Mouse (Mus musculus): ENCODE measurements around the gene Rp9.
A peak's percentile ranks its signal among the peaks of the same experiment; 100 is the strongest.
"Not testable (repeated sequence)": the region's sequence is repeated elsewhere in the genome, so short reads cannot be mapped to it uniquely, and the experiment has no call there.

The Rp9 gene

DNA sequence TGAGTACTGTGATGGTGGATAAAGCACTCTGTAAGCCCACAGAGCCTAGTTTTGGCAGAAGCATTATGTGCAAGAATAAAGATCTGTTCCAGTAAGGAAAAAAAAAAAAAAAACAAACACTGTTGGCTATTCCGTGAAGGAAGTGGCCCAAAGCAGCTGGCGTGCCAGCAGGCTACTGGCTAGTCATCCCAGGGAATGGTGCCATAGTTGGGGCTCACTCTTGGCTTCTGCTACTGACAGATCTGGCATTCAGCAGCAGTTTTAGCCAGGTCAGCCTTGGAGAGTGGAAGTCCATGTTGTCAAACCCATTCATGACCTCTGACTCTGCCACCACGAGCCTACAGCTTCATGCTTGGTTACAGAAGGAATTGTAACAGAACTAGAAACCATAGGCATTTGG lies 7.6 kb downstream of the Rp9 start:
- no peak for DNase-seq (ENCODE audit: low read depth, low spot score)

DNA sequence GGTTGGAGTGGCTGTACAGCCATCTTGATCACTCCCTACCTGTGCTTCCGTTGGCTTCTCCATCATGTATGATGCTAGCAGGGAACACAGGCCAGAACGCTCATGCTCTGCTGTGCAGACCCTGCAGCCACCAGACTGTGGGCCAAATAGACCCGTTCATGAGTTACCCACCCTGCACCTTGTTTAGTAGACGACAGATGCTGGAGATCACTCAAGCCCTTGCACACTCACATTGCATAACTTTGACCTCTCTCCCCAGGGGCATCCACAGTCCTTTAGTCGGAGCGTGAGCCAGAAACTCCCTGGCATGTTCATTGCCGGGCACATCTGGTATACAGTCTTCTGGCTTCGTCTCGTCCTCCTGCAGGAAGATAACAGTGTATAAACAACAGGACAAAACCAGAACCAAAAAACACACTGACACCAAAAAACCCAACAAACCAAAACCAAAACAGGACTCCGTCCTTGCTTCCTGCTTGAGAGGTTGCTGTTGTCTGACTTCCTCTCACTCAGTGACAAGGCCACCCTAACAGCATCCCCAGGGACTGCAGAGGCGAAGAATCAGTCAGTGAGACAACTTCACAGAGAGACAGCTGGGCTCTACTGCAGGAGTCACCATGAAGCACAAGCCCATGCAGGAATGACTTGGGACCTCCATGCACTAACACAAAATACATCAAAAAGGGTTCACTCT lies 12.3 kb downstream of the Rp9 start:
- no peak for DNase-seq (ENCODE audit: low read depth, low spot score)

DNA sequence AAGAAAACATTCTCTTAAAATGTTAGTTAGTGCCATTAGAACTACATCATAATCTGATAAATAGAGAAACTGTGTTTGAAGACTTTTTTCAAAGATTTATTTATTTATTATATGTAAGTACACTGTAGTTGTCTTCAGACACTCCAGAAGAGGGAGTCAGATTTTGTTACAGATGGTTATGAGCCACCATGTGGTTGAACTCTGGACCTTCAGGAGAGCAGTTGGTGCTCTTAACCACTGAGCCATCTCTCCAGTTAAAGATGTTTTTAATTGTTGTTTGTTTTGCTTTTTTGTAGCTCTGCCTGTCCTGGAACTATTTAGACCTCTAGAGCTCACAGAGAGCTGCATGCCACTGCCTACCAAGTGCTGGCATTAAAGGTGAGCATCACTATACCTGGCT lies 14.5 kb downstream of the Rp9 start:
- no peak for DNase-seq (ENCODE audit: low read depth, low spot score)

- DNase-seq (ENCODE audit: low read depth, low spot score): not testable (repeated sequence)
Measured at GRCm38 (mm10) chr9:22453990-22454389, 15.6 kb downstream of the Rp9 start, which contains the start of gene Gm17545. Gene Gm17545 (plus strand): TSS chr9:22454290.

- DNase-seq (ENCODE audit: low read depth, low spot score): no peak
Measured at GRCm38 (mm10) chr9:22453501-22453924, 16.0 kb downstream of the Rp9 start.

GRCm38 (mm10) chr9:22452697-22453096 lies 16.8 kb downstream of the Rp9 start:
- no peak for DNase-seq (ENCODE audit: low read depth, low spot score)

DNA sequence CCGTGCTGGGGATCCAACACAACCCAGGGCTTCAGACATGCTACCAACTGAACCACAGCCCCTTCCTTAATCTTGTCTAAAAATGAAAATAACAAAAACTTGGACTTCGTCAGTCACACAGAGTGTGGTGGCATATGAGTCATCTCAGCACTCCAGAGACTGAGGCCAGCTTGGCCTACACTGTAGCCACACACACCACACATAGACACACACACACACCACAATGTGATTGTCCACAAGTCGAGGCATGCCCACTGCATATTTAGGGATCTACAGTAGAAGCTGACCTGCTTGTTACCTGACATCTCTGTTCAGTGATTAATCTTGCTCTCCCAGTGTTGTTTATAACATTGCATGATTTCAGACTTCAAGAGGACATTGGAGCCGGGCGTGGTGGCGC lies 20.3 kb downstream of the Rp9 start:
- no peak for DNase-seq (ENCODE audit: low read depth, low spot score)

DNA sequence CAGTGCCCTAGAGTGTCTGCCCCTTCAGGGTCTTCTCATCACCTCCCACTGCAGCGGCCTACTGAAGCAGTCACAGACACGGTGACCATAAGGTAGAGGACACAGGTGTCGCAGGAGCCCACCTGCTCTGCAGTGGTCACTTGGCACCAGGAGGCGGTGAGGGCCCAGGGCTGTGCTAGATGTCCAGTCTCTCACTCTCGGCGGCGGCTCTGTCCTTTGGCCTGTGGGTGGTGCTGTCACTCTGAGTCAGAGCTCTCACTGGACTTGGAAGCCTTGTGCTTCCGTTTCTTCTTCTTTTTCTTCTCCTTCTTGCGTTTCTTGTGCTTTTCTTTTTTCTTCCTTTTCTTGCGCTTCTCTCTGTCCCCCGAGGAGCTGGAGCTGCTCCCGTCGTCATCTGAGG lies 21.1 kb downstream of the Rp9 start:
- DNase-seq (ENCODE audit: low read depth, low spot score): no peak

DNA sequence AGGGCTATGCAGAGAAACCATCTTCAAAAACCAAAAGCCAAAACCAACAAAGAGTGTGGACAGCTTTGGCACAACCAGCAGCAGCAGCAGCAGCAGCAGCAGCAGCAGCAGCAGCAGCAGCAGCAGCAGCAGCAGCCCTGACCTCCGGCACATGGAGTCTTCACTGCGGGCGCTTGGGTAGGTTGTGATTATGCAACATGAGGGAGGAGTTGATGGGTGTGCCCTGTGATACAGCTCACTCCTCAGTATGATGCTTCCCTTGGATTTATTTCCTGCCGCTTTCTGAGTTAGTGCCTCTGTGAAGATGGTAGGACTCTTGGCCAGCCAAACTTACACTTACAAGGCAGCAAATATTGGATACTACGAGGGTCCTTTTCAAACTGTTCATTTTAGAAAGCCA lies 22.3 kb downstream of the Rp9 start:
- DNase-seq (ENCODE audit: low read depth, low spot score): no peak

DNA sequence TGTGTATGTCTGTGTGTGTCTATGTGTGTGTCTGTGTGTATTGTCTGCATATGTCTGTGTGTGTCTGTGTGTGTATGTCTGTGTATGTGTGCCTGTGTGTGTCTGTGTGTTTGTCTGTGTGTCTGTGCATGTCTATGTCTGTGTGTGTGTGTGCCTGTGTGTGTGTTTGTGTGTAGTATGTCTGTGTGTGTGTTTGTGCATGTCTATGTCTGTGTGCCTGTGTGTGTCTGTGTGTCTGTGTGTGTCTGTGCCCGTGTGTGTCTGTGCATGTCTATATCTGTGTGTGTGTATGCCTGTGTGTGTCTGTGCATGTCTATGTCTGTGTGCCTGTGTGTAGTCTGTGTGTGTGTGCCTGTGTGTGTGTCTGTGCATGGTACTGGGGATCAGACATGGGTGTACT lies 24.4 kb downstream of the Rp9 start:
- DNase-seq (ENCODE audit: low read depth, low spot score): no peak

DNA sequence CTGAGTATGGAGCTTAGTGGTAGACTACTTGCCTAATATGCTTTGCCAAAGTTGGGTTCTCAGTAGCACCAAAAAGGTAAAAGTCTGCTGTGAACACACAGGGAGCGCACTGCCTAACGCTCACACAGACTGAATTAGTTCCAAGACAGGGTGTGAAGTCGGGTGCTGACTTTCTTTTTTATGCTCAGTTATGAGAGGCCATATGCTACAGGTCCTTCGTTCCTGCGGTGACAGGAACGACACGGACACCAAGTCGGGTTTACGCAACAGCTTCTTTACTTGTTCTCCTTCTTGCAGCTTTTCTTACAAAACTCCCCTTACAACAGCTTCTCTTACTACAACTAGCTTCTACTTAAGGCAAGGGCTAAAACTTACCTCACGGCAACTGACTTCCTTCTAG lies 26.4 kb downstream of the Rp9 start:
- DNase-seq (ENCODE audit: low read depth, low spot score): no peak

GRCm38 (mm10) chr9:22438826-22439225 lies 30.7 kb downstream of the Rp9 start:
- DNase-seq (ENCODE audit: low read depth, low spot score): no peak

DNA sequence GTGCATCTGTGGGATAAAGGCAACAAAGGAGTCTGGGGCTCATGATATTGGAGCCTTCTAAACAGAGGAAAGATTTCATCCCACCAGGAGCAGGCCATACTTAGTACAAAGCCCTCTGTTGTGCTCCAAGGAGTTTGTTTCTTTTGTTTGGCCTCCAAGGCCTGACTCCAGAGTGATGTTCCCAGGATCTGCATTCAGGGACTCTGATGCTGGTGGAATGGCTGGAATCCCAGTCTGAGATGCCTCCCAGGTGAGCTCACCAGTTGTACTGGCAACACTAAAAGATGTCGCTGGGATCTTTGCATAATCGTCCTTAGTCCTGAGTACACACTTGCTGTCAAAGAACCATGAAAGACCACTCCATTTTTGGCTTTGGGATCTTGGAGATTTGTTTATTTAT lies 35.4 kb downstream of the Rp9 start:
- DNase-seq (ENCODE audit: low read depth, low spot score): no peak

GRCm38 (mm10) chr9:22433221-22433620 lies 36.3 kb downstream of the Rp9 start:
- no peak for DNase-seq (ENCODE audit: low read depth, low spot score)

- peak; percentile 52 for DNase-seq (ENCODE audit: low read depth, low spot score)
Measured at GRCm38 (mm10) chr9:22430315-22430840, 39.2 kb downstream of the Rp9 start.

GRCm38 (mm10) chr9:22429533-22430241 lies 39.9 kb downstream of the Rp9 start:
- DNase-seq (ENCODE audit: low read depth, low spot score): peak; percentile 47

GRCm38 (mm10) chr9:22428666-22429410 lies 40.7 kb downstream of the Rp9 start:
- DNase-seq (ENCODE audit: low read depth, low spot score): no peak

DNA sequence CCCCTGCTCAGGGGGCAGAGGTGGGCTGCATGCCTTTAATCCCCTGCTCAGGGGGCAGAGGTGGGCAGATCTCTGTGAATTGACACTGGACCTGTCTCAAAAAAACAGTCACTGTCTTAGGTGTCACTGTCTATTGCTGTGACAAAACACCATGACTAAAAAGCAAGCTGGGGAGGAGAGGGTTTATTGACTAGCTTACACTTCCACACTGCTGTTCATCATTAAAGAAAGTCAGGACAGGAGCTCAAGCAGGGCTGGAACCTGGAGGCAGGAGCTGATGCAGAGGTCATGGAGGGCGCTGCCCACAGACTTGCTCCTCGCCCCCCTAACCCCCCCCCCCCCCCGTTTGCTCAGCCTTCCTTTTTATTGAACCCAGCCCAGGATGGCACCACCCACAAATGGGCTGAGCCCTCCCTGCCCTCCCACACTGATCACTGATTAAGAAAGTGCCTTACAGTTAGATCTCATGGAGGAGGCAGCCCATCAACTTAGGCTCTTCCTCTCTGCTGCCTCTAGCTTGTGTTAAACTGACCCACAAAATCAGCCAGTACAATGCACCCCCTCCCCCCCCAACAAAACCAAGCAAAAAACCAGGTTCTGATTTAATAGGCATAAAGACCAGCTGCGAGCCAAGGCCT lies 41.4 kb downstream of the Rp9 start:
- DNase-seq (ENCODE audit: low read depth, low spot score): no peak

DNA sequence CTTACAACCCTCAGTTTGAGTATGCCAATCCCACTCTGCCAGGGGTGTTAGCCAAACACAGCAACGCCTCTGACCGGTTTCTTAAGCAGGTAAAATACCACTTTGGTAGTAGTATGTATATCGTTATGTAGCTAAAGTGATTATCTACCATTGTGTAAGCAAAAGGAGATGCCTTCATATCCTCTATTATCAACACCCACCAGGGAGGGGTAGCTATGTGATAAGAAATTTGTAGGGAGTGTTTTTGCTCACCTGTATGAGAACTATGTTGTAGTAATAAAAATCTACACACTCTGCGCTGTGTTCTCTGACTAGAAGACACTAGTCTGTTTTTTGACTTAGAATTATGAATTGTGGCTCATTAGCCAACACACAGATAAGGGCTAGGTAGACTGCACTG lies 44.8 kb downstream of the Rp9 start:
- no peak for DNase-seq (ENCODE audit: low read depth, low spot score)

DNA sequence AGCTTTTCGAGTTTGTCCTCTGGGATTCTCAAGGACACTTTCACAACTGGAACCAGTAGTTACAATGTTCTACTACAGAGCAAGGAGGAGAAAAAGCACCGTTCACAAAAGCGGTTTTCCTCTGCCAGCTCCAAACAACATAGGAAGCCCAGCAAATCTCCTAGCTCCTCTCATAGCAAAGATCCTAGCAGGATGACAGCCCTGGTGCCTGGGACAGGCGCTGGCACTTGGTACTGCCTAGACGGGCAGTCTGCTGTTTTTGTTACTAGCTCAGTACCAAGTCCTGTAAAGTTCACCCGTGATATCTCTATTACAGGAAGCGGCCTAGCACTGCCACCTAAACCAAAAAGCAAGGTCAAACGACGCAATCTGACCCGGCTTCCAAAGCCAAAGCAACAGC lies 45.3 kb downstream of the Rp9 start:
- no peak for DNase-seq (ENCODE audit: low read depth, low spot score)

GRCm38 (mm10) chr9:22423507-22423906 lies 46.0 kb downstream of the Rp9 start:
- no peak for DNase-seq (ENCODE audit: low read depth, low spot score)

- no peak for DNase-seq (ENCODE audit: low read depth, low spot score)
Measured at GRCm38 (mm10) chr9:22422559-22422958, 47.0 kb downstream of the Rp9 start.
